Comparison of ENCODE assay signal across 23 mouse cellular contexts in the genomic region with DNA sequence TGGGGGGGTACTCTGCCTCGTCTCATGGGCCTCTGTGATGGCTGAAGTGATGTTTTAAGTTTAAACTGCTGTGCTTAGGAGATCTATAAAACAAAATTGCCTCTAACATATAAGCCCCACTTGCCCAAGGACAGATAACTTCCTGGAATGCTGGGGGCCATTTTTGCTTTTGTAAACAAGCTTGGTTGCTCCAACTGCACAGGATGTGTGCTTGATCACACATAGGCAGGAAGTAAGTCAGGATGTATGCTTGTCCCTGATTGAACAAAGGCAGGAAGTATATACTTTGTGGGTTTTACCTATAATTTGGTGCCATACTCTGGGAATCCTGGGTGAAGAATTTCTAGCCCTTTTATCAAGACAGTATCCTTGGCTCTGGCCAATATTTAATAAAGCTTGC. TPM values are rescaled to one million over a fixed set of nuclear protein-coding genes. Genes with fewer than 3 reads are reported as not detected.
DNase-seq lines count a peak whose midpoint lies in the region; ATAC-seq and TF ChIP-seq lines count a peak whose summit lies in the region.
"Had no signal": no experiment of that assay in that cellular context is flagged by ENCODE, and none has a peak within 500 bp of the region (broad histone marks: within the 10 kb centered on the region; RNA-seq: fewer than 3 reads in every experiment).

No protein-coding gene starts in this region.

- H3K4me2 ChIP-seq in kidney, postnatal 0 days (ENCODE audit: low read length) = no peak overlapping the region
- no peak overlapping the region for H3K4me2 ChIP-seq in kidney, embryonic 15.5 days
- H3K4me2 ChIP-seq: embryonic facial prominence, embryonic 13.5 days; forebrain, embryonic 12.5 days; heart, embryonic 12.5 days; hindbrain, embryonic 15.5 days had no signal

- H3K9me3 ChIP-seq in kidney, postnatal 0 days (replicated peaks; ENCODE audit: low read length) = no peaks in the 10 kb centered on the region
- no peaks in the 10 kb centered on the region for H3K9me3 ChIP-seq in kidney, embryonic 15.5 days (replicated peaks)
- no peaks in the 10 kb centered on the region for H3K9me3 ChIP-seq in limb, embryonic 10.5 days (replicated peaks)
- H3K9me3 ChIP-seq: embryonic facial prominence, embryonic 13.5 days; forebrain, embryonic 12.5 days; heart, embryonic 12.5 days; hindbrain, embryonic 15.5 days had no signal

- no peak for ATAC-seq in kidney, postnatal 0 days (replicated peaks; ENCODE audit: low FRiP score, low read depth)
- no peak for ATAC-seq in kidney, embryonic 15.5 days (replicated peaks; ENCODE audit: low FRiP score)
- ATAC-seq: forebrain, embryonic 16.5 days had no signal

- H3K27ac ChIP-seq in kidney, postnatal 0 days = no peak overlapping the region
- no peak overlapping the region for H3K27ac ChIP-seq in kidney, embryonic 15.5 days
- H3K27ac ChIP-seq in limb, embryonic 10.5 days = no peak overlapping the region
- H3K27ac ChIP-seq: embryonic facial prominence, embryonic 13.5 days; forebrain, embryonic 12.5 days; hindbrain, embryonic 15.5 days had no signal

- TF ChIP-seq CTCF in kidney, postnatal 0 days (IDR thresholded peaks at IDR 0.05; ENCODE audit: low read depth) = no peak

- no peak overlapping the region for H3K9ac ChIP-seq in kidney, postnatal 0 days (ENCODE audit: low read depth, low read length)
- H3K9ac ChIP-seq in kidney, embryonic 15.5 days = no peak overlapping the region
- H3K9ac ChIP-seq: embryonic facial prominence, embryonic 13.5 days; forebrain, embryonic 12.5 days; heart, embryonic 12.5 days; hindbrain, embryonic 15.5 days had no signal

- H3K36me3 ChIP-seq in kidney, postnatal 0 days (ENCODE audit: insufficient read depth, low read length) = no peaks in the 10 kb centered on the region
- no peaks in the 10 kb centered on the region for H3K36me3 ChIP-seq in kidney, embryonic 15.5 days
- no peaks in the 10 kb centered on the region for H3K36me3 ChIP-seq in limb, embryonic 10.5 days
- H3K36me3 ChIP-seq: embryonic facial prominence, embryonic 13.5 days; forebrain, embryonic 12.5 days; G1E; heart, embryonic 12.5 days; hindbrain, embryonic 15.5 days had no signal

- no peaks in the 10 kb centered on the region for H3K27me3 ChIP-seq in kidney, postnatal 0 days (ENCODE audit: insufficient read depth, low read length)
- no peaks in the 10 kb centered on the region for H3K27me3 ChIP-seq in kidney, embryonic 15.5 days
- H3K27me3 ChIP-seq in limb, embryonic 10.5 days (ENCODE audit: low read depth, poor library complexity, severe bottlenecking) = no peaks in the 10 kb centered on the region
- H3K27me3 ChIP-seq: embryonic facial prominence, embryonic 13.5 days; forebrain, embryonic 12.5 days; heart, embryonic 12.5 days; hindbrain, embryonic 15.5 days had no signal

- no peaks in the 10 kb centered on the region for H3K4me1 ChIP-seq in kidney, postnatal 0 days (replicated peaks; ENCODE audit: insufficient read depth, low read length)
- H3K4me1 ChIP-seq in kidney, embryonic 15.5 days = peaks cover 5% of the 10 kb centered on the region
- H3K4me1 ChIP-seq in limb, embryonic 10.5 days = peaks cover 5% of the 10 kb centered on the region
- H3K4me1 ChIP-seq: embryonic facial prominence, embryonic 13.5 days had no signal

- WGBS in kidney, postnatal 0 days = 39% methylated on average over 1 of the region's 1 CpGs
- 31% methylated on average over 1 of the region's 1 CpGs for WGBS in kidney, embryonic 15.5 days
- WGBS in limb, embryonic 10.5 days = 37% methylated on average over 1 of the region's 1 CpGs

- no peak overlapping the region for H3K4me3 ChIP-seq in kidney, postnatal 0 days (replicated peaks; ENCODE audit: low read depth, low read length)
- H3K4me3 ChIP-seq in kidney, embryonic 15.5 days (replicated peaks) = no peak overlapping the region
- no peak overlapping the region for H3K4me3 ChIP-seq in limb, embryonic 10.5 days
- H3K4me3 ChIP-seq: embryonic facial prominence, embryonic 13.5 days; forebrain, embryonic 12.5 days; heart, embryonic 12.5 days; hindbrain, embryonic 15.5 days had no signal

- peak; percentile 0 for DNase-seq in kidney, postnatal 0 days (ENCODE audit: low spot score)
- DNase-seq in thymus, postnatal 0 days (ENCODE audit: low spot score) = peak; percentile 27
- DNase-seq in thymus, postnatal 10 days (ENCODE audit: low spot score in 2 of 2) = no peak
- DNase-seq in T-cell, adult 2 months (ENCODE audit: low spot score) = peak; percentile 28
- DNase-seq in ovary, postnatal 14 days (ENCODE audit: low spot score) = no peak
- no peak for DNase-seq in limb, embryonic 10.5 days (ENCODE audit: low spot score)
- DNase-seq: adrenal gland, postnatal 10 days; B cell, adult 2 months; cerebellum, adult 11 months; cerebellum, adult 8-10 months; cerebellum, postnatal 14 days; gastrocnemius, postnatal 10 days had no signal

RNA-seq across cellular contexts. Expression of a gene that starts 4.8 kb away (rescaled TPM):
- 14.1 and 14.7 TPM in 2 replicates for polyA plus RNA-seq in kidney, postnatal 0 days (2015; fragmentation: Nextera tagmentation; extraction: Ambion mirVana)
- polyA plus RNA-seq in kidney, embryonic 15.5 days (2015; fragmentation: Nextera tagmentation; extraction: Ambion mirVana) = 11.4 and 12.0 TPM in 2 replicates
- 54.5 and 57.7 TPM in 2 replicates for polyA plus RNA-seq in thymus, postnatal 0 days (2015; fragmentation: Nextera tagmentation; extraction: Ambion mirVana)
- 6.2 and 7.3 TPM in 2 replicates for polyA plus RNA-seq in limb, embryonic 10.5 days (2016; fragmentation: Nextera tagmentation; extraction: Ambion mirVana)

RNA-seq across cellular contexts. Expression of a gene that starts 8.5 kb away (rescaled TPM):
- not detected in 2 replicates for polyA plus RNA-seq in kidney, postnatal 0 days (2015; fragmentation: Nextera tagmentation; extraction: Ambion mirVana)
- polyA plus RNA-seq in kidney, embryonic 15.5 days (2015; fragmentation: Nextera tagmentation; extraction: Ambion mirVana) = not detected in 2 replicates
- not detected in 2 replicates for polyA plus RNA-seq in thymus, postnatal 0 days (2015; fragmentation: Nextera tagmentation; extraction: Ambion mirVana)
- not detected in 2 replicates for polyA plus RNA-seq in limb, embryonic 10.5 days (2016; fragmentation: Nextera tagmentation; extraction: Ambion mirVana)
- polyA plus RNA-seq: brain, embryonic 14.5 days; embryonic facial prominence, embryonic 13.5 days; forebrain, embryonic 12.5 days; forebrain, embryonic 16.5 days; frontal cortex, adult 2 months; G1E; heart, embryonic 12.5 days; heart, embryonic 16.5 days; hindbrain, embryonic 11.5 days; hindbrain, embryonic 15.5 days had no signal

Comparison
In these comparisons a context has a peak if more than half of its experiments do, and no peak if none do; other contexts are left out.
1. DNase-seq: peak in kidney, postnatal 0 days (single experiment), thymus, postnatal 0 days (single experiment) and T-cell, adult 2 months (single experiment); none in thymus, postnatal 10 days (0 of 2), ovary, postnatal 14 days (single experiment) and limb, embryonic 10.5 days (single experiment).